Mouse (Mus musculus) midbrain, postnatal 0 days (tissue): Measurements from ENCODE around the gene Carns1. TPM values are rescaled to one million over a fixed set of nuclear protein-coding genes. Genes with fewer than 3 reads are reported as not detected.
A peak's percentile ranks its signal among the peaks of the same experiment; 100 is the strongest.

Experiments
- ATAC-seq: fragments of 200-750 bp; cut with Nextera tagmentation; 2 replicates; pipeline ENCODE4 v1.8.0; 2017; ENCODE audit warnings: moderate number of reproducible peaks, mild to moderate bottlenecking, moderate TSS enrichment, moderate library complexity; ENCODE audit not compliant: low FRiP score
- DNase-seq: peaks from one replicate; pipeline ENCODE4 v3.0.0-alpha.2; 2015; ENCODE audit warnings: low spot score
- H3K27ac ChIP-seq: fragments of 300-500 bp; sonication (generic); 2 replicates; pipeline ENCODE4 v1.5.1; 2014; ENCODE audit warnings: low read depth, mild to moderate bottlenecking, low read length, mixed read lengths
- H3K27me3 ChIP-seq: fragments of 300-500 bp; sonication (generic); 2 replicates; pipeline ENCODE4 v1.6.1; 2014; ENCODE audit warnings: low read length, control low read depth, mixed read lengths; ENCODE audit not compliant: insufficient read depth
- H3K36me3 ChIP-seq: fragments of 300-500 bp; sonication (generic); 2 replicates; pipeline ENCODE4 v1.6.1; 2014; ENCODE audit warnings: low read length, control low read depth, mixed read lengths; ENCODE audit not compliant: insufficient read depth
- H3K4me1 ChIP-seq: fragments of 300-500 bp; sonication (generic); 2 replicates; pipeline ENCODE4 v1.6.1; 2014; ENCODE audit warnings: mild to moderate bottlenecking, control low read depth, antibody characterized with exemption, low read length, mixed read lengths; ENCODE audit not compliant: insufficient read depth
- H3K4me2 ChIP-seq: fragments of 300-500 bp; sonication (generic); 2 replicates; pipeline ENCODE4 v1.6.1; 2014; ENCODE audit warnings: low read depth, mild to moderate bottlenecking, low read length, mixed read lengths; ENCODE audit not compliant: poor library complexity, severe bottlenecking
- H3K4me3 ChIP-seq: fragments of 300-500 bp; sonication (generic); 2 replicates; pipeline ENCODE4 v1.5.1; 2014; ENCODE audit warnings: low read depth, mild to moderate bottlenecking, low read length, moderate library complexity
- H3K9ac ChIP-seq: fragments of 300-500 bp; sonication (generic); replicated peaks from 2 replicates; pipeline ENCODE4 v1.6.1; 2014; ENCODE audit warnings: mild to moderate bottlenecking, low read length, moderate library complexity, mixed read lengths; ENCODE audit not compliant: poor library complexity, severe bottlenecking
- H3K9me3 ChIP-seq: fragments of 300-500 bp; sonication (generic); 2 replicates; pipeline ENCODE4 v1.6.1; 2016; ENCODE audit warnings: low read length, control low read depth
- CTCF ChIP-seq: IDR thresholded peaks from 2 replicates; pipeline ENCODE4 v1.5.1; 2016; ENCODE audit warnings: antibody characterized with exemption, mild to moderate bottlenecking
- WGBS: fragments of 180-500 bp; shearing (Covaris S2); extraction: QIAGEN DNeasy Blood & Tissue Kit; methylation state at CpG from one replicate; pipeline ENCODE4 v1.1.7; 2014; 5-methylcytosine and 5-hydroxymethylcytosine counted together
- polyA plus RNA-seq: library from polyadenylated mRNA; unstranded; fragments of >200 nt; fragmentation: Nextera tagmentation; extraction: Ambion mirVana; gene quantifications from 2 replicates; pipeline ENCODE4 v1.2.1, GENCODE M21; 2015
- total RNA-seq: library from RNA; depleted of rRNA; stranded (reverse); fragments of >200 nt; gene quantifications from 2 replicates; pipeline ENCODE4 v1.2.3, GENCODE M21; 2014; rRNA removed

Gene Carns1
- 4.4 and 6.6 TPM in 2 replicates for total RNA-seq
- polyA plus RNA-seq: 6.7 and 6.9 TPM in 2 replicates

- Histone ChIP-seq H3K36me3 (no peaks in the 10 kb centered on the region), H3K9ac (no peak within 1 kb of the TSS; the same call in 1 of the 2 replicates), H3K4me3 (no peak within 1 kb of the TSS), H3K27me3 (no peaks in the 10 kb centered on the region), H3K9me3 (no peaks in the 10 kb centered on the region), H3K4me2 (no peak within 1 kb of the TSS), H3K27ac (no peak within 1 kb of the TSS), H3K4me1 (no peaks in the 10 kb centered on the region)
- no peak for TF ChIP-seq CTCF
- 3% methylated on average over 11 of the region's 11 CpGs for WGBS
- 0 out of 2 replicates have a peak, but pooled peaks have one; percentile 42 for ATAC-seq
- DNase-seq: no peak
Measured at GRCm38 (mm10) chr19:4175368-4175947, at the start of gene Carns1. Gene Carns1 (minus strand): TSS chr19:4175479.

GRCm38 (mm10) chr19:4222165-4222564, 46.9 kb upstream of the Carns1 start:
- no peak for DNase-seq

GRCm38 (mm10) chr19:4220957-4221743, 45.9 kb upstream of the Carns1 start:
- Histone ChIP-seq H3K27ac (no peak overlapping the region), H3K4me3 (no peak overlapping the region), H3K4me1 (no peaks in the 10 kb centered on the region), H3K4me2 (no peak overlapping the region), H3K36me3 (no peaks in the 10 kb centered on the region), H3K27me3 (peaks cover 9% of the 10 kb centered on the region), H3K9me3 (no peaks in the 10 kb centered on the region), H3K9ac (no peak overlapping the region)
- no peak for DNase-seq
- ATAC-seq: no peak
- TF ChIP-seq CTCF: no peak
- 45% methylated on average over 14 of the region's 14 CpGs for WGBS

More at GRCm38 (mm10) chr19:4222165-4222564, 46.9 kb upstream of the Carns1 start:
- Histone ChIP-seq H3K4me1 (no peaks in the 10 kb centered on the region), H3K4me3 (no peak overlapping the region), H3K27me3 (peaks cover 1% of the 10 kb centered on the region; the same call in 1 of the 2 replicates), H3K27ac (no peak overlapping the region), H3K4me2 (no peak overlapping the region), H3K36me3 (no peaks in the 10 kb centered on the region), H3K9me3 (no peaks in the 10 kb centered on the region), H3K9ac (no peak overlapping the region)
- no peak for TF ChIP-seq CTCF
- 81% methylated on average over 11 of the region's 11 CpGs for WGBS
- ATAC-seq: no peak

- Histone ChIP-seq H3K4me1 (peaks cover under 1% of the 10 kb centered on the region; the same call in 1 of the 2 replicates), H3K4me2 (no peak overlapping the region), H3K27ac (no peak overlapping the region), H3K9me3 (no peaks in the 10 kb centered on the region), H3K36me3 (no peaks in the 10 kb centered on the region), H3K9ac (no peak overlapping the region), H3K27me3 (peaks cover 15% of the 10 kb centered on the region), H3K4me3 (no peak overlapping the region)
- WGBS: 44% methylated on average over 4 of the region's 4 CpGs
- DNase-seq (no peak), ATAC-seq (no peak)
- no peak for TF ChIP-seq CTCF
Measured at GRCm38 (mm10) chr19:4220416-4220815, 45.1 kb upstream of the Carns1 start.

GRCm38 (mm10) chr19:4219943-4220342, 44.7 kb upstream of the Carns1 start:
- no peak overlapping the region for H3K4me3 ChIP-seq
- no peaks in the 10 kb centered on the region for H3K9me3 ChIP-seq
- no peak for DNase-seq
- H3K9ac ChIP-seq: no peak overlapping the region
- WGBS: 89% methylated on average over 6 of the region's 6 CpGs
- no peaks in the 10 kb centered on the region for H3K36me3 ChIP-seq
- no peak for ATAC-seq
- no peak overlapping the region for H3K4me2 ChIP-seq
- H3K4me1 ChIP-seq: peaks cover 5% of the 10 kb centered on the region; the same call in 1 of the 2 replicates
- no peak overlapping the region for H3K27ac ChIP-seq
- no peak for TF ChIP-seq CTCF
- peaks cover 20% of the 10 kb centered on the region for H3K27me3 ChIP-seq

- no peak for ATAC-seq
Measured at GRCm38 (mm10) chr19:4218784-4219183, 43.5 kb upstream of the Carns1 start.

More at GRCm38 (mm10) chr19:4218784-4219183, 43.5 kb upstream of the Carns1 start:
- Histone ChIP-seq H3K27me3 (peaks cover 22% of the 10 kb centered on the region), H3K4me3 (no peak overlapping the region), H3K36me3 (no peaks in the 10 kb centered on the region), H3K27ac (no peak overlapping the region), H3K4me1 (peaks cover 7% of the 10 kb centered on the region; the same call in 1 of the 2 replicates), H3K9me3 (no peaks in the 10 kb centered on the region), H3K4me2 (no peak overlapping the region), H3K9ac (no peak overlapping the region)
- no peak for DNase-seq
- no peak for TF ChIP-seq CTCF
- 83% methylated on average over 1 of the region's 1 CpGs for WGBS
